Mouse (Mus musculus): ENCODE measurements around the gene Ppp4r4.

DNA sequence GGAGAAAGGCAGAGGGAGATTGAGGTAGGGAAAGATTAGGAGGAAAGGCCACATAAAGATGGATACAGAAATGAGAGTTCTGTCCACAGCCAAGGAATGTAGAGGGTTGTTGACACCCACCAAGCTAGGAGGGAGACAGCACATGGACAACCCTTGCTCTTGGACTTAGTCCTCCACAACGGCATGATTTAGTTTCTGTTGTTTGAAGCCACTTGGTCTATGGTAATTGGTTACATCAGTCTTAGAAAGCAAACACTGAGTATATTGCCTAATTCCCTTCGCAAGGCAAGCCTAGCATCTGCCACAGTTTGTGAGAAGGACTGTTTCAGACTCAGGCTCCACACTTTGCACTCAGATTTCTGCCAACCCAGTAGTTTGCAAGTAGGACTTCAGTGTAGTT, 103.8 kb downstream of the Ppp4r4 start:
- no peak for TF ChIP-seq POLR2A (IDR thresholded peaks at IDR 0.05; ENCODE audit: borderline replicate concordance, extremely low read depth, insufficient read depth, insufficient read length, poor library complexity, severe bottlenecking)
- TF ChIP-seq CTCF (IDR thresholded peaks at IDR 0.05; ENCODE audit: borderline replicate concordance, extremely low read depth, insufficient read depth, insufficient read length) = no peak
